Mouse (Mus musculus): ENCODE data around the gene Pkib.
A peak's percentile ranks its signal among the peaks of the same experiment; 100 is the strongest.

Pkib gene

GRCm38 (mm10) chr10:57741351-57741750 is 109.6 kb downstream of the Pkib start:
- peak in 1 of 2 experiments; percentile 5 for DNase-seq

DNA sequence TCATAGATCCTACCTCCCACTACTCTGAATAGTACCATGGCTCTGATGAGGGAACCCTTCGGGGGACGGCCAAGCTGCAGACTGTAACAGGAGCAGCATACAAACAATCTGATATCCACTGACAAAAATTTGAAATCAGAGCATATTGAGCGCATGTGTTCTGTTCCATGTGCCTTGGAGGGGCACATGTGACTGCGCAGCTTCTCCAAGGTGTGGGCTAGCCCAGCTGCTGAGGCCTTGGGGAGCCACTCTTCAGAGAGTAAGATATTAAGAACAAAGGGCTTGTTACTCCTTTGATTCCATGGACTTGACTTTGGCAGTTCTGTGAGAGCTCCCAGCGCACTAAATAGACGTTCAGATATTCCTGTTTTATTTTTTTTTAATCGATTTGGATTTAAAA is 111.3 kb downstream of the Pkib start:
- peak in 1 of 2 experiments; percentile 7 for DNase-seq

- DNase-seq, result peak; percentile 62 to 80
Measured at GRCm38 (mm10) chr10:57743606-57744016, 111.8 kb downstream of the Pkib start.

DNA sequence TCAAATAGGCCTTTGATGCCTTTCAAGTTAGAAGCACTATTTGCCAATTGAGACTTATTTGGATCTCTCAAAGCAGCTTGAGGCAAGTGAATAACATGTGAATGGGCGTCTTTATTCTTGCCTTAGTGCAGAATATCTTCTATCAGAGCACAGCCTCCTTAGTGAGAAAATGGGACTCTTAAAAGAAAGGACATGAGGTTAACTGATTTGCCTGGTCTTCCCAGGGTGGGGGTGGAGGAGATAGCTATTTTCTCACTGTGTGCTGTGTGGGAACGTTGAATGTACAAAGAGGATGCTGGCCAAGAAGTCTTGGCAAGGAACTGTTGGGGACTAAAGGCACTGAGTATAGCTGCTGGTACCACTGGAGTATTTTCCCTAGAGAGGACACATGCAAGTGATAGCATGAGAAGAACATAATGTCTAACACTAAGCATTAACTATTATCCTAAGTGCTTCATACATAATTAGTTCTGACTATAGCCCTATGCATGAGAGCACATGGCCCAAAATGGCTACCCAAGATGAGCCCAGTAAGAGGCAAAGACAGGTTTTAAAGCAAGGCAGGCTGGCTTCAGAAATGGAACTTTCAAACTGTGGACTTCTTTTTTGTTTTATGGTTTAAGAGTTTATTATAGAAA is 112.5 kb downstream of the Pkib start:
- DNase-seq, result peak; percentile 15 to 22

- DNase-seq, result no peak
Measured at GRCm38 (mm10) chr10:57745452-57745851, 113.7 kb downstream of the Pkib start.

DNA sequence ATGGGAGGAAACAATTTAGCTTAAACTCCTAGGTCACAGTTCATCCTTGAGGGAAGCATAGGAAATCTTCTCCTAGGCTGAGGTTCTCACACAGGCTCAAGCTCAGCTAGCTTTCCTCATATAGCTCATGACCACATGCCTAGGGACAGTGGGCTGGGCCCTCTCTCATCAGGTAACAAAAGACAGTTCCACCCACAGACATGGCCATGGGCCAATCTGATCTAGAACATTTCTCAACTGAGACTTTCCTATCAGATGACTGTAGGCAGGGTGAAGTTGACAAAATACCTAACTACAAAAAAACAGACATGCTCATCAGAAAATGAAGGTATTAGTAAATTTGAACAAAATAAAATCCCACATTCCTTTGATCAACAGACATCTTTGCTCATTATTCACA is 115.3 kb downstream of the Pkib start:
- no peak for DNase-seq

DNA sequence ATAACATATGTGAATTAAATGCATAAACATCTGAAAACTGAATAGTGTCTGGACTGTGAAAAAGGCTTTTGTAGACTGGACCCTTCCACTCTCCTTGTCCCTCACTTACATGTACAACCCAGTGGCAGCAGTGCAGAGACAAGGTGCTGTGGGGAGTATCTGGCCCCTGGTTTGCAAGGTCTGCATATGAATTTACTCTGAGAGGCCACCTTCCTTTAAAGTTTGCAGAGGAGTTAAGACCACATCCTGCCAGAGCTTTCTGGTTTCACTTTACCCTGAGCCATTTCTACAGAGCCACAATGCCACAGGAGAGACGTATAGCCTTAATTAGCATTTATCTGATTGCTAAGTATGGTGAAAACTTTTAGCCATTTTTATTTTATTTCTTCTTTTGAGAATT is 121.6 kb downstream of the Pkib start:
- no peak for DNase-seq

GRCm38 (mm10) chr10:57755201-57755736 is 123.5 kb downstream of the Pkib start:
- no peak for DNase-seq

- no peak for DNase-seq
Measured at GRCm38 (mm10) chr10:57758999-57759398, 127.2 kb downstream of the Pkib start.

- DNase-seq, result no peak
Measured at GRCm38 (mm10) chr10:57760694-57761093, 128.9 kb downstream of the Pkib start.

- DNase-seq, result no peak
Measured at GRCm38 (mm10) chr10:57763044-57763443, 131.3 kb downstream of the Pkib start.

GRCm38 (mm10) chr10:57783289-57784130 is 151.7 kb downstream of the Pkib start:
- DNase-seq, result peak in 1 of 2 experiments; percentile 22

- DNase-seq, result peak; percentile 98 to 99
Measured at GRCm38 (mm10) chr10:57784131-57784875, 152.5 kb downstream of the Pkib start.

DNA sequence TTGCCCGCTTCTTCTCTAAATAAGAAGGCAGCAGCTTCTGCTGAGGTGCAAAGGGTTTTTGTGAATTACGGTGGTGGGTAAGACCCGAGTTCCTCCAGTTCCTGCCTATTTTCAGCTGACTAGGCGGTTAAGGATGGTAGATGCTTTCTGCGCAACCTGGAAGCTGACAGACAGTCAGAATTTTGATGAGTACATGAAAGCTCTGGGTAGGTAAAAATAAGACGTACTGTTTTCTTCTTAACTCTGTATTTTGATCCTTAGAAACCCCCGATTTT is 153.0 kb downstream of the Pkib start, which contains the start of gene Fabp7:
Fabp7 (plus strand) TSS at position 6 of the 275 bp plus-strand sequence.
- no peak for DNase-seq

DNA sequence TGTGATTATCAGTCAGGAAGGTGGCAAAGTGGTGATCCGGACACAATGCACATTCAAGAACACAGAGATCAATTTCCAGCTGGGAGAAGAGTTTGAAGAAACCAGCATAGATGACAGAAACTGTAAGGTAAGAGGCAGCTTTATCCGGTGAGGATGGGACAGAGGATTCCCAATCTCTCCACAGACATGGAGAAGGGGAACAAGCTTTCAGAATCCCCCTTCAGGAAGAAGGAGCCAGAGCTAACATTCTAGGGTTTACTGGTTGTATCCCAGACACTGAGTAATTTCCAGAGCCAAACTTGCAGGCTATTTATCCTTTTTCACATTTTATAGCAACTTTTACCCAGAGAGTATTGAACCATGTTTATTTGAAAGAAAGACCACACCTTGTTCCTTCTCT is 153.8 kb downstream of the Pkib start:
- DNase-seq, result no peak

Data from cerebellum, postnatal 10 days (tissue).